Mouse (Mus musculus) right cerebral cortex, adult 18-20 months (tissue): ENCODE results near the gene Ube2o.

Experiments
- DNase-seq: peaks from one replicate; pipeline ENCODE4 v3.0.0; 2022; ENCODE audit warnings: mixed read lengths

Gene Ube2o

GRCm38 (mm10) chr11:116536685-116537084 is 44.6 kb downstream of the Ube2o start:
- no peak for DNase-seq

GRCm38 (mm10) chr11:116534154-116534865 is 46.9 kb downstream of the Ube2o start:
- DNase-seq = peak; percentile 74

GRCm38 (mm10) chr11:116533341-116534153 is 47.7 kb downstream of the Ube2o start:
- no peak for DNase-seq

GRCm38 (mm10) chr11:116532810-116533338 is 48.4 kb downstream of the Ube2o start:
- peak; percentile 46 for DNase-seq

GRCm38 (mm10) chr11:116532262-116532809 is 48.9 kb downstream of the Ube2o start:
- no peak for DNase-seq

GRCm38 (mm10) chr11:116531371-116532191 is 49.7 kb downstream of the Ube2o start:
- DNase-seq = no peak

GRCm38 (mm10) chr11:116530187-116531147 is 50.8 kb downstream of the Ube2o start, which contains the start of gene Sphk1:
Sphk1 (plus strand) TSS chr11:116530925.
- no peak for DNase-seq

GRCm38 (mm10) chr11:116528636-116529320 is 52.5 kb downstream of the Ube2o start:
- DNase-seq = no peak

- DNase-seq = no peak
These were observed 57.5 kb downstream of the Ube2o start for GRCm38 (mm10) chr11:116523699-116524189.

GRCm38 (mm10) chr11:116522886-116523698 is 58.2 kb downstream of the Ube2o start:
- DNase-seq = no peak

GRCm38 (mm10) chr11:116522046-116522445 is 59.2 kb downstream of the Ube2o start:
- no peak for DNase-seq

- DNase-seq = no peak
These were observed 60.1 kb downstream of the Ube2o start for GRCm38 (mm10) chr11:116521143-116521542.

GRCm38 (mm10) chr11:116518482-116518881 is 62.8 kb downstream of the Ube2o start:
- no peak for DNase-seq

GRCm38 (mm10) chr11:116515330-116516020 is 65.8 kb downstream of the Ube2o start:
- no peak for DNase-seq

- DNase-seq = no peak
These were observed 67.7 kb downstream of the Ube2o start for GRCm38 (mm10) chr11:116513531-116514038.

GRCm38 (mm10) chr11:116512987-116513386 is 68.3 kb downstream of the Ube2o start:
- no peak for DNase-seq

GRCm38 (mm10) chr11:116512154-116512553 is 69.1 kb downstream of the Ube2o start:
- no peak for DNase-seq

- no peak for DNase-seq
These were observed 69.9 kb downstream of the Ube2o start for GRCm38 (mm10) chr11:116511301-116511868.
